Comparison of ENCODE assay signal across 9 mouse cellular contexts in genomic region chr5:23826321-23827004, GRCm38 (mm10). TPM values are rescaled to one million over a fixed set of nuclear protein-coding genes. Genes with fewer than 3 reads are reported as not detected.
A peak's percentile ranks its signal among the peaks of the same experiment; 100 is the strongest.
DNase-seq lines count a peak whose midpoint lies in the region; ATAC-seq and TF ChIP-seq lines count a peak whose summit lies in the region.
"Had no signal": no experiment of that assay in that cellular context is flagged by ENCODE, and none has a peak within 500 bp of the region (broad histone marks: within the 10 kb centered on the region; RNA-seq: fewer than 3 reads in every experiment).

No protein-coding gene starts in this region.

- peak; percentile 62 for DNase-seq in neural tube, embryonic 10.5 days (ENCODE audit: extremely low spot score, low spot score)
- DNase-seq in T-cell, adult 2 months (ENCODE audit: low spot score) = peak; percentile 68
- peak; percentile 64 to 69 for DNase-seq in heart, postnatal 36 days
- DNase-seq in limb, embryonic 14.5 days (ENCODE audit: low spot score) = peak; percentile 49
- peak; percentile 41 for DNase-seq in urinary bladder, adult 2 months (ENCODE audit: low spot score)

- no peak overlapping the region for H3K9ac ChIP-seq in neural tube, embryonic 15.5 days (replicated peaks)
- H3K9ac ChIP-seq in limb, embryonic 14.5 days (ENCODE audit: low read depth, low read length, severe bottlenecking) = no peak overlapping the region
- H3K9ac ChIP-seq: heart, embryonic 15.5 days had no signal

- no peak overlapping the region for H3K4me2 ChIP-seq in neural tube, embryonic 15.5 days
- no peak overlapping the region for H3K4me2 ChIP-seq in limb, embryonic 14.5 days (replicated peaks; ENCODE audit: low read depth, low read length, severe bottlenecking)
- H3K4me2 ChIP-seq: heart, embryonic 15.5 days had no signal

- intact Hi-C loops in heart, postnatal 36 days (cut with DNase I) = no loop called here

- no peak overlapping the region for H3K4me3 ChIP-seq in neural tube, embryonic 15.5 days (replicated peaks)
- no peak overlapping the region for H3K4me3 ChIP-seq in cortical plate, adult 2 months (ENCODE audit: insufficient read depth, low read length)
- H3K4me3 ChIP-seq in limb, embryonic 14.5 days (replicated peaks; ENCODE audit: low read length) = no peak overlapping the region
- H3K4me3 ChIP-seq: heart, embryonic 15.5 days had no signal

- no peak for ATAC-seq in neural tube, embryonic 15.5 days (ENCODE audit: low FRiP score)
- ATAC-seq in limb, embryonic 14.5 days (ENCODE audit: low FRiP score, low read depth) = no peak
- peak; percentile 80 for ATAC-seq in neutrophil, adult 5-6 weeks (ENCODE audit: extremely low read depth, insufficient number of reproducible peaks, low FRiP score, poor library complexity, severe bottlenecking)

- 0 out of 2 replicates have a peak, but pooled peaks cover 3% of the 10 kb centered on the region for H3K4me1 ChIP-seq in neural tube, embryonic 15.5 days
- H3K4me1 ChIP-seq in cortical plate, adult 2 months (ENCODE audit: control insufficient read depth, insufficient read depth, low read length) = no peaks in the 10 kb centered on the region
- H3K4me1 ChIP-seq in limb, embryonic 14.5 days (ENCODE audit: control insufficient read depth, insufficient read depth, low read length) = no peaks in the 10 kb centered on the region

- H3K27me3 ChIP-seq in neural tube, embryonic 15.5 days (replicated peaks) = peaks cover 12% of the 10 kb centered on the region
- no peaks in the 10 kb centered on the region; the same call in 1 of the 2 replicates for H3K27me3 ChIP-seq in limb, embryonic 14.5 days (ENCODE audit: control insufficient read depth, insufficient read depth, low read length)

- TF ChIP-seq CTCF in cortical plate, adult 2 months (IDR thresholded peaks at IDR 0.05; ENCODE audit: extremely low read depth, insufficient read depth, low read length) = peak; percentile 71

- WGBS in neural tube, embryonic 15.5 days = 39% methylated on average over 11 of the region's 11 CpGs
- 36% methylated on average over 11 of the region's 11 CpGs for whole genome bisulfite sequencing in limb, embryonic 14.5 days

- no peaks in the 10 kb centered on the region for H3K36me3 ChIP-seq in neural tube, embryonic 15.5 days
- H3K36me3 ChIP-seq in limb, embryonic 14.5 days (ENCODE audit: control insufficient read depth, insufficient read depth, low read length) = no peaks in the 10 kb centered on the region
- H3K36me3 ChIP-seq: heart, embryonic 15.5 days had no signal

- no peaks in the 10 kb centered on the region for H3K9me3 ChIP-seq in neural tube, embryonic 15.5 days (replicated peaks)
- no peaks in the 10 kb centered on the region for H3K9me3 ChIP-seq in limb, embryonic 14.5 days (ENCODE audit: control insufficient read depth, low read length)
- H3K9me3 ChIP-seq: heart, embryonic 15.5 days had no signal

- TF ChIP-seq POLR2A in cortical plate, adult 2 months (IDR thresholded peaks at IDR 0.05; ENCODE audit: extremely low read depth, insufficient read depth, low read length) = no peak
- TF ChIP-seq POLR2A in limb, embryonic 14.5 days (IDR thresholded peaks at IDR 0.05; ENCODE audit: borderline replicate concordance, extremely low read depth, insufficient read depth, insufficient read length) = no peak

- H3K27ac ChIP-seq in neural tube, embryonic 15.5 days (replicated peaks) = no peak overlapping the region
- no peak overlapping the region for H3K27ac ChIP-seq in cortical plate, adult 2 months (ENCODE audit: insufficient read depth, low read length)
- no peak overlapping the region for H3K27ac ChIP-seq in limb, embryonic 14.5 days (replicated peaks; ENCODE audit: low read depth, low read length)
- H3K27ac ChIP-seq: heart, embryonic 15.5 days had no signal

RNA-seq across cellular contexts. Expression of gene Tomm7, which starts 17.5 kb away (rescaled TPM):
- polyA plus RNA-seq in neural tube, embryonic 15.5 days (2015; fragmentation: Nextera tagmentation; extraction: Ambion mirVana) = 90.5 and 92.8 TPM in 2 replicates
- 90.6 and 97.2 TPM in 2 replicates for polyA plus RNA-seq in cortical plate, adult 2 months (2012; rRNA removed)
- 100 to 1,000 TPM; 105 to 107 TPM for total RNA-seq in heart, postnatal 36 days (2021)
- polyA plus RNA-seq in limb, embryonic 14.5 days (2012; rRNA removed) = 79.3 and 86.3 TPM in 2 replicates
- 109 and 113 TPM in 2 replicates for polyA plus RNA-seq in limb, embryonic 14.5 days (2014; fragmentation: Nextera tagmentation; extraction: Ambion mirVana)
- 85.4 and 95.3 TPM in 2 replicates for total RNA-seq in neutrophil, adult 5-6 weeks (2017)
- 96.4 and 113 TPM in 2 replicates for polyA plus RNA-seq in urinary bladder, adult 2 months (2012; rRNA removed)

RNA-seq across cellular contexts. Expression of gene Rint1, which starts 39.0 kb away (rescaled TPM):
- polyA plus RNA-seq in neural tube, embryonic 15.5 days (2015; fragmentation: Nextera tagmentation; extraction: Ambion mirVana) = 31.3 and 32.0 TPM in 2 replicates
- 15.4 and 16.3 TPM in 2 replicates for polyA plus RNA-seq in cortical plate, adult 2 months (2012; rRNA removed)
- 10 to 100 TPM; 12.4 to 13.7 TPM for total RNA-seq in heart, postnatal 36 days (2021)
- polyA plus RNA-seq in limb, embryonic 14.5 days (2012; rRNA removed) = 31.9 and 35.8 TPM in 2 replicates
- 32.1 and 38.1 TPM in 2 replicates for polyA plus RNA-seq in limb, embryonic 14.5 days (2014; fragmentation: Nextera tagmentation; extraction: Ambion mirVana)
- total RNA-seq in neutrophil, adult 5-6 weeks (2017) = 30.4 and 39.9 TPM in 2 replicates
- 16.4 and 18.4 TPM in 2 replicates for polyA plus RNA-seq in urinary bladder, adult 2 months (2012; rRNA removed)

RNA-seq across cellular contexts. Expression of gene Pus7, which starts 43.0 kb away (rescaled TPM):
- 15.1 and 19.7 TPM in 2 replicates for polyA plus RNA-seq in neural tube, embryonic 15.5 days (2015; fragmentation: Nextera tagmentation; extraction: Ambion mirVana)
- polyA plus RNA-seq in cortical plate, adult 2 months (2012; rRNA removed) = 17.8 and 19.3 TPM in 2 replicates
- total RNA-seq in heart, postnatal 36 days (2021) = 1 to 10 TPM; 9.5 TPM
- polyA plus RNA-seq in limb, embryonic 14.5 days (2012; rRNA removed) = 24.0 and 28.7 TPM in 2 replicates
- polyA plus RNA-seq in limb, embryonic 14.5 days (2014; fragmentation: Nextera tagmentation; extraction: Ambion mirVana) = 26.3 and 27.0 TPM in 2 replicates
- 13.4 and 16.1 TPM in 2 replicates for total RNA-seq in neutrophil, adult 5-6 weeks (2017)
- polyA plus RNA-seq in urinary bladder, adult 2 months (2012; rRNA removed) = 21.7 and 27.2 TPM in 2 replicates
